Mouse (Mus musculus) CD4-positive, CD25-positive, alpha-beta regulatory T cell (primary cell): Measurements from ENCODE around the gene Zdhhc15. TPM values are rescaled to one million over a fixed set of nuclear protein-coding genes. Genes with fewer than 3 reads are reported as not detected.

Source experiments
- polyA plus RNA-seq: library from polyadenylated mRNA; unstranded; fragments of 100-300 nt; shearing (Covaris generic); gene quantifications from one replicate; pipeline ENCODE4 v1.2.1, GENCODE M21; 2017

Zdhhc15 gene
- 20.6 TPM for polyA plus RNA-seq

GRCm38 (mm10) chrX:104670757-104671549, at the start of gene Zdhhc15:
Gene Zdhhc15 (minus strand): TSS chrX:104671064.

Other genes with a start within 250 kb of the Zdhhc15 start
- gene Uprt, start 188.2 kb downstream of the Zdhhc15 start, polyA plus RNA-seq, result 1.5 TPM
- gene Magee2, start 186.2 kb upstream of the Zdhhc15 start, polyA plus RNA-seq, result not detected